Mouse (Mus musculus) midbrain, embryonic 14.5 days (tissue): ENCODE results near the gene Mier2. TPM values are rescaled to one million over a fixed set of nuclear protein-coding genes. Genes with fewer than 3 reads are reported as not detected.

Experiments
- ATAC-seq: fragments of 200-750 bp; cut with Nextera tagmentation; 2 replicates; pipeline ENCODE4 v1.8.0; 2017; ENCODE audit warnings: moderate number of reproducible peaks, moderate library complexity; ENCODE audit not compliant: low FRiP score, low TSS enrichment
- DNase-seq: peaks from one replicate; pipeline ENCODE4 v3.0.0-alpha.2; 2015
- H3K27ac ChIP-seq: fragments of 300-500 bp; sonication (generic); replicated peaks from 2 replicates; pipeline ENCODE4 v1.5.1; 2014; ENCODE audit warnings: mild to moderate bottlenecking, low read depth, low read length, moderate library complexity
- H3K27me3 ChIP-seq: fragments of 300-500 bp; sonication (generic); 2 replicates; pipeline ENCODE4 v1.6.1; 2014; ENCODE audit warnings: low read length, control low read depth, mixed read lengths; ENCODE audit not compliant: control insufficient read depth, insufficient read depth
- H3K36me3 ChIP-seq: fragments of 300-500 bp; sonication (generic); 2 replicates; pipeline ENCODE4 v1.6.1; 2014; ENCODE audit warnings: low read length, control low read depth; ENCODE audit not compliant: control insufficient read depth, insufficient read depth
- H3K4me1 ChIP-seq: fragments of 300-500 bp; sonication (generic); 2 replicates; pipeline ENCODE4 v1.6.1; 2014; ENCODE audit warnings: mild to moderate bottlenecking, antibody characterized with exemption, low read length, control low read depth; ENCODE audit not compliant: control insufficient read depth, insufficient read depth
- H3K4me2 ChIP-seq: fragments of 300-500 bp; sonication (generic); 2 replicates; pipeline ENCODE4 v1.6.1; 2014; ENCODE audit warnings: mild to moderate bottlenecking, low read length, moderate library complexity
- H3K4me3 ChIP-seq: fragments of 300-500 bp; sonication (generic); replicated peaks from 2 replicates; pipeline ENCODE4 v1.5.1; 2014; ENCODE audit warnings: low read depth, low read length
- H3K9ac ChIP-seq: fragments of 300-500 bp; sonication (generic); replicated peaks from 2 replicates; pipeline ENCODE4 v1.6.1; 2014; ENCODE audit warnings: mild to moderate bottlenecking, low read length, moderate library complexity
- H3K9me3 ChIP-seq: fragments of 300-500 bp; sonication (generic); 2 replicates; pipeline ENCODE4 v1.6.1; 2016; ENCODE audit warnings: low read length, control low read depth, mixed read lengths; ENCODE audit not compliant: control insufficient read depth
- WGBS: fragments of 180-500 bp; shearing (Covaris S2); extraction: QIAGEN DNeasy Blood & Tissue Kit; methylation state at CpG from one replicate; pipeline ENCODE4 v1.1.7; 2014; 5-methylcytosine and 5-hydroxymethylcytosine counted together
- polyA plus RNA-seq: library from polyadenylated mRNA; unstranded; fragments of >200 nt; fragmentation: Nextera tagmentation; extraction: Ambion mirVana; gene quantifications from 2 replicates; pipeline ENCODE4 v1.2.1, GENCODE M21; 2014

The Mier2 gene
- polyA plus RNA-seq, 1 experiment from 2014 or later: 48.8 TPM

GRCm38 (mm10) chr10:79579781-79580180 lies 24.8 kb upstream of the Mier2 start:
- 75% methylated on average over 12 of the region's 12 CpGs for WGBS
- H3K4me1 ChIP-seq: no peaks in the 10 kb centered on the region
- no peak for ATAC-seq
- no peaks in the 10 kb centered on the region for H3K9me3 ChIP-seq
- H3K27me3 ChIP-seq: no peaks in the 10 kb centered on the region
- DNase-seq: no peak
- H3K27ac ChIP-seq: no peak overlapping the region
- no peak overlapping the region for H3K9ac ChIP-seq
- no peaks in the 10 kb centered on the region for H3K36me3 ChIP-seq
- no peak overlapping the region for H3K4me2 ChIP-seq
- no peak overlapping the region for H3K4me3 ChIP-seq

- no peaks in the 10 kb centered on the region for H3K27me3 ChIP-seq
- no peaks in the 10 kb centered on the region for H3K36me3 ChIP-seq
- no peaks in the 10 kb centered on the region for H3K4me1 ChIP-seq
- H3K27ac ChIP-seq: no peak overlapping the region
- no peak for DNase-seq
- 79% methylated on average over 7 of the region's 7 CpGs for WGBS
- H3K9ac ChIP-seq: no peak overlapping the region
- no peaks in the 10 kb centered on the region for H3K9me3 ChIP-seq
- no peak for ATAC-seq
- H3K4me3 ChIP-seq: no peak overlapping the region
- H3K4me2 ChIP-seq: no peak overlapping the region
These were observed 23.9 kb upstream of the Mier2 start for GRCm38 (mm10) chr10:79578891-79579290.

GRCm38 (mm10) chr10:79578276-79578675 lies 23.3 kb upstream of the Mier2 start:
- Histone ChIP-seq H3K36me3 (no peaks in the 10 kb centered on the region), H3K9ac (no peak overlapping the region), H3K4me2 (no peak overlapping the region), H3K9me3 (no peaks in the 10 kb centered on the region), H3K4me3 (no peak overlapping the region), H3K27me3 (no peaks in the 10 kb centered on the region), H3K27ac (no peak overlapping the region), H3K4me1 (no peaks in the 10 kb centered on the region)
- DNase-seq (no peak), ATAC-seq (no peak)
- 49% methylated on average over 9 of the region's 9 CpGs for WGBS

GRCm38 (mm10) chr10:79577376-79577775 lies 22.4 kb upstream of the Mier2 start:
- Histone ChIP-seq H3K36me3 (no peaks in the 10 kb centered on the region), H3K4me2 (no peak overlapping the region), H3K9me3 (no peaks in the 10 kb centered on the region), H3K27ac (no peak overlapping the region), H3K27me3 (no peaks in the 10 kb centered on the region), H3K4me3 (no peak overlapping the region), H3K4me1 (no peaks in the 10 kb centered on the region), H3K9ac (no peak overlapping the region)
- DNase-seq (no peak), ATAC-seq (no peak)
- WGBS: 75% methylated on average over 4 of the region's 4 CpGs

GRCm38 (mm10) chr10:79575754-79576153 lies 20.8 kb upstream of the Mier2 start:
- 75% methylated on average over 6 of the region's 6 CpGs for WGBS
- H3K36me3 ChIP-seq: no peaks in the 10 kb centered on the region
- no peaks in the 10 kb centered on the region for H3K27me3 ChIP-seq
- no peaks in the 10 kb centered on the region for H3K4me1 ChIP-seq
- H3K9me3 ChIP-seq: no peaks in the 10 kb centered on the region
- H3K27ac ChIP-seq: no peak overlapping the region
- no peak overlapping the region for H3K4me2 ChIP-seq
- no peak for ATAC-seq
- DNase-seq: no peak
- H3K9ac ChIP-seq: no peak overlapping the region
- H3K4me3 ChIP-seq: no peak overlapping the region

GRCm38 (mm10) chr10:79574796-79575195 lies 19.8 kb upstream of the Mier2 start:
- H3K4me1 ChIP-seq: no peaks in the 10 kb centered on the region
- no peak for ATAC-seq
- no peak overlapping the region for H3K4me3 ChIP-seq
- H3K9me3 ChIP-seq: no peaks in the 10 kb centered on the region
- H3K36me3 ChIP-seq: no peaks in the 10 kb centered on the region
- H3K4me2 ChIP-seq: no peak overlapping the region
- H3K27ac ChIP-seq: no peak overlapping the region
- no peaks in the 10 kb centered on the region for H3K27me3 ChIP-seq
- DNase-seq: no peak
- no peak overlapping the region for H3K9ac ChIP-seq
- WGBS: 93% methylated on average over 6 of the region's 6 CpGs

GRCm38 (mm10) chr10:79574350-79574749 lies 19.4 kb upstream of the Mier2 start:
- H3K27ac ChIP-seq: no peak overlapping the region
- H3K4me3 ChIP-seq: no peak overlapping the region
- ATAC-seq (no peak), DNase-seq (no peak)
- 87% methylated on average over 8 of the region's 8 CpGs for WGBS
- no peaks in the 10 kb centered on the region for H3K4me1 ChIP-seq
- H3K27me3 ChIP-seq: no peaks in the 10 kb centered on the region
- no peak overlapping the region for H3K9ac ChIP-seq
- no peaks in the 10 kb centered on the region for H3K36me3 ChIP-seq
- no peaks in the 10 kb centered on the region for H3K9me3 ChIP-seq
- no peak overlapping the region for H3K4me2 ChIP-seq

- Histone ChIP-seq H3K27ac (no peak overlapping the region), H3K4me2 (no peak overlapping the region), H3K27me3 (no peaks in the 10 kb centered on the region), H3K4me1 (no peaks in the 10 kb centered on the region), H3K4me3 (no peak overlapping the region), H3K9ac (no peak overlapping the region), H3K36me3 (no peaks in the 10 kb centered on the region), H3K9me3 (no peaks in the 10 kb centered on the region)
- DNase-seq (no peak), ATAC-seq (no peak)
- WGBS: 81% methylated on average over 6 of the region's 6 CpGs
These were observed 18.6 kb upstream of the Mier2 start for GRCm38 (mm10) chr10:79573611-79574010.

- H3K36me3 ChIP-seq: no peaks in the 10 kb centered on the region
- WGBS: 96% methylated on average over 2 of the region's 2 CpGs
- ATAC-seq (no peak), DNase-seq (no peak)
- no peaks in the 10 kb centered on the region for H3K9me3 ChIP-seq
- H3K4me1 ChIP-seq: no peaks in the 10 kb centered on the region
- H3K4me3 ChIP-seq: no peak overlapping the region
- H3K4me2 ChIP-seq: no peak overlapping the region
- H3K27ac ChIP-seq: no peak overlapping the region
- H3K27me3 ChIP-seq: no peaks in the 10 kb centered on the region
- H3K9ac ChIP-seq: no peak overlapping the region
These were observed 16.3 kb upstream of the Mier2 start for GRCm38 (mm10) chr10:79571314-79571713.
